Mouse (Mus musculus) olfactory bulb, adult 2 months (tissue): ENCODE measurements around the gene Rbfox3.

Source experiments
- CTCF ChIP-seq: fragments of 200-500 bp; IDR thresholded peaks from 2 replicates; pipeline ENCODE4 v1.5.1; 2012; ENCODE audit warnings: low read depth, mild to moderate bottlenecking, low read length, moderate library complexity; ENCODE audit not compliant: insufficient read depth
- POLR2A ChIP-seq: fragments of 200-500 bp; IDR thresholded peaks from 2 replicates; pipeline ENCODE4 v1.6.1; 2012; ENCODE audit warnings: mild to moderate bottlenecking, low read depth, low read length, moderate library complexity; ENCODE audit not compliant: insufficient read depth

DNA sequence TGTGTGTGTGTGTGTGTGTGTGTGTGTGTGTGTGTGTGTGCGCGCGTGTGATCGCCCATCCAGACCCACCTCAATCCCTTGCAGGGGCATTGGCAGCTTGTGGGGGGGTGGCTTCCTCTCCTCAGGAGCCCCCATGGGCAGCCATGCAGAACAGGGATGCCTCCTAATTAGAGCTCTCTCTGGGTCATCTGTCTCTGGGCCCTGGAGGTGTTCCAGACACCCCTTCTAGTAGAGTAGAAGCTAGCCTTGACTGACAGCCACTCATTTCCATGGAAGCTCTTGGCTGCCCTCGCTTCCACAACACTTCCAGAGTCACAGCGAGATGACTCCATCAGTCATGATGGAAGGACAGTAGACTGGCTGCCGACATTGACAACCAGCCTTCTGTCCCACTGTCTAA, 140.6 kb downstream of the Rbfox3 start:
- no peak for TF ChIP-seq CTCF
- TF ChIP-seq POLR2A, result no peak
